Mouse (Mus musculus) brain, embryonic 14.5 days (tissue): Measurements from ENCODE around the gene Usp36.

Source experiments
- CTCF ChIP-seq: fragments of 200-500 bp; IDR thresholded peaks from 2 replicates; pipeline ENCODE4 v1.5.1; 2012; ENCODE audit warnings: inconsistent platforms, mild to moderate bottlenecking, moderate library complexity, borderline replicate concordance; ENCODE audit not compliant: insufficient read depth, insufficient read length; ENCODE audit errors: extremely low read depth
- POLR2A ChIP-seq: fragments of 200-500 bp; IDR thresholded peaks from 2 replicates; pipeline ENCODE4 v1.6.1; 2012; ENCODE audit warnings: mild to moderate bottlenecking, inconsistent platforms, borderline replicate concordance; ENCODE audit not compliant: poor library complexity, insufficient read depth, insufficient read length, severe bottlenecking; ENCODE audit errors: extremely low read depth

DNA sequence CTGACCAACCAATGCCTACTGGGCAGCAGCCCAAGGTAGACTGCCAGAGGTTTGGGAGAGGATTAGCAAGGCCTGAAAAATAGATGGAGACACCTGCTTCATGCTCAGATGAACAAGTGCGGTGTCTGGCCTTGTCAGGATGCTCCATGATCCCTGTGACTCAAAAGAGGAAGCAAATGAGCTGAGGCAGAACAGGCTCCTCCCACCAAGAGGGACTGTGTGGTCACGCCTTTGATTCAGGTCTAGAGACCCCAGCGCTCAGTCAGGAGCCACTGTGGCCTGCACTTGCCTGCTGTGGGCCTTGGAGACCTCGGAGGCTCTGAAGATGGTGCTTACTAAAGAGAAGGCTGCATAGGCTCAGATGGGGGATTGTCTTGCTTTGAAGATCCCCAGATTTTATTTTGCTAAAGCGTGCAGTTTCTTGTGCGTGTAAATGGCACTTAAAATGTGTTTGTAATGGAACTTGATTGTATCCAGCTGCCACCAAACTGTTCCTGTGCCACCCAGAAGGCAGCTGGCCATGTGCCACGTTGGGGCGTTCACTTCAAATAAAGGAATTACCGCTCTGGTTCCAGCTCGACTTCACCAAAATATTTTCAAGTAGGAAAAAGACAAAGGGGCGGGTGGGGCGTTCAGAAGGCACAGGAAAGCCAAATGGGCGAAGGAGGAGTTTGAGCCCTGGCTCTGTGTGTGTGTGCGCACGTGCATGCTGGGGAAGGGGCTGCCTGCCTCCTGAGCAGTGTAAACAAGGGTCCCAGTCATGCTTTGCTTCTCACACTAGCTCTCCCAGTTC is 35.7 kb downstream of the Usp36 start:
- TF ChIP-seq POLR2A (no peak), CTCF (no peak)
